Comparison of ENCODE assay signal across 25 mouse cellular contexts in the genomic region with DNA sequence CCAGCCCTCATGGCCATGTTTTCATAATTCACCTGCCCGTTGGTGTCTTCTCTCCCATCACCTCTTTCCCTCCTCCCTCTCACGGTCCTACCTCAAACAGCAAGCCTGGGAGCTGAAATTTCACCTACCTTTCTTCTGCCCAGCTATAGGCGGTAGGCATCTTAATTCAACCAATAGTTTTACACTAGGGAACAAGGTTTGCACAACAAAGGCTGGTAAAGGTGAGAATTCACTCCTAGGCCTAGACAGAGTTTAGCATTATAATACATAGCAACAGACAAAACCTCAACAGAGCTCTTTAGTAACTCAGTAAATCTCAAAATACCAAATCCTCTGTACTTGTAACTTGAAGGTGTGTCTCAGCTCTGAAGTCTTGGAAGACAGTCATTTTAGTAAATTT. TPM values are rescaled to one million over a fixed set of nuclear protein-coding genes. Genes with fewer than 3 reads are reported as not detected.
A peak's percentile ranks its signal among the peaks of the same experiment; 100 is the strongest.
DNase-seq lines count a peak whose midpoint lies in the region; ATAC-seq and TF ChIP-seq lines count a peak whose summit lies in the region.
"Had no signal": no experiment of that assay in that cellular context is flagged by ENCODE, and none has a peak within 500 bp of the region (broad histone marks: within the 10 kb centered on the region; RNA-seq: fewer than 3 reads in every experiment).

No protein-coding gene starts in this region.

- peaks cover 3% of the 10 kb centered on the region; the same call in 1 of the 2 replicates for H3K27me3 ChIP-seq in E14TG2a.4 (ENCODE audit: insufficient read depth, low read length)
- no peaks in the 10 kb centered on the region for H3K27me3 ChIP-seq in ES-Bruce4 (ENCODE audit: control insufficient read depth, insufficient read depth, low read length, poor library complexity, severe bottlenecking)
- no peaks in the 10 kb centered on the region for H3K27me3 ChIP-seq in lung, postnatal 0 days (replicated peaks; ENCODE audit: insufficient read depth, low read length)
- H3K27me3 ChIP-seq in midbrain, embryonic 13.5 days, result no peaks in the 10 kb centered on the region
- H3K27me3 ChIP-seq: embryonic facial prominence, embryonic 13.5 days; embryonic facial prominence, embryonic 15.5 days; forebrain, embryonic 12.5 days; Patski had no signal

- TF ChIP-seq POLR2A in ES-Bruce4 (IDR thresholded peaks at IDR 0.05; ENCODE audit: insufficient read depth, low read length), result no peak

- H3K27ac ChIP-seq in ES-Bruce4 (ENCODE audit: insufficient read depth, low read length), result peak overlapping the region; percentile 55
- no peak overlapping the region for H3K27ac ChIP-seq in lung, postnatal 0 days (ENCODE audit: low read length)
- no peak overlapping the region for H3K27ac ChIP-seq in midbrain, embryonic 13.5 days
- H3K27ac ChIP-seq: embryonic facial prominence, embryonic 13.5 days; embryonic facial prominence, embryonic 15.5 days; forebrain, embryonic 10.5 days; forebrain, embryonic 12.5 days had no signal

- H3K9me3 ChIP-seq in E14TG2a.4 (ENCODE audit: low read length) (no peaks in the 10 kb centered on the region), ES-Bruce4 (replicated peaks; ENCODE audit: control insufficient read depth, insufficient read depth, low read length, poor library complexity, severe bottlenecking) (peaks cover 4% of the 10 kb centered on the region; the same call in 1 of the 2 replicates)
- no peaks in the 10 kb centered on the region for H3K9me3 ChIP-seq in lung, postnatal 0 days (ENCODE audit: low read length)
- H3K9me3 ChIP-seq in midbrain, embryonic 13.5 days, result no peaks in the 10 kb centered on the region
- H3K9me3 ChIP-seq: embryonic facial prominence, embryonic 13.5 days; embryonic facial prominence, embryonic 15.5 days; forebrain, embryonic 10.5 days; forebrain, embryonic 12.5 days; G1E had no signal

- no peak overlapping the region for H3K9ac ChIP-seq in ES-Bruce4 (ENCODE audit: low read depth, poor library complexity, severe bottlenecking)
- no peak overlapping the region for H3K9ac ChIP-seq in lung, postnatal 0 days (replicated peaks; ENCODE audit: low read depth)
- no peak overlapping the region for H3K9ac ChIP-seq in midbrain, embryonic 13.5 days (replicated peaks)
- H3K9ac ChIP-seq: embryonic facial prominence, embryonic 13.5 days; embryonic facial prominence, embryonic 15.5 days; forebrain, embryonic 12.5 days had no signal

- H3K4me1 ChIP-seq in E14TG2a.4 (replicated peaks; ENCODE audit: low read depth, low read length) (peaks cover 46% of the 10 kb centered on the region), ES-Bruce4 (ENCODE audit: control insufficient read depth, insufficient read depth, low read length) (peaks cover 1% of the 10 kb centered on the region)
- H3K4me1 ChIP-seq in lung, postnatal 0 days (ENCODE audit: insufficient read depth, low read depth, low read length), result no peaks in the 10 kb centered on the region
- no peaks in the 10 kb centered on the region for H3K4me1 ChIP-seq in midbrain, embryonic 13.5 days (replicated peaks)
- H3K4me1 ChIP-seq: embryonic facial prominence, embryonic 13.5 days; embryonic facial prominence, embryonic 15.5 days; forebrain, embryonic 12.5 days had no signal

- no peak overlapping the region for H3K4me2 ChIP-seq in lung, postnatal 0 days (replicated peaks; ENCODE audit: low read depth, low read length)
- no peak overlapping the region for H3K4me2 ChIP-seq in midbrain, embryonic 13.5 days (replicated peaks)
- H3K4me2 ChIP-seq: embryonic facial prominence, embryonic 13.5 days; embryonic facial prominence, embryonic 15.5 days; forebrain, embryonic 12.5 days had no signal

- 0 out of 2 replicates have a peak overlapping the region, but pooled peaks have one; percentile 0 for H3K4me3 ChIP-seq in E14TG2a.4 (replicated peaks; ENCODE audit: low read length)
- H3K4me3 ChIP-seq in ES-Bruce4 (ENCODE audit: low read depth, low read length), result no peak overlapping the region
- no peak overlapping the region for H3K4me3 ChIP-seq in lung, postnatal 0 days (ENCODE audit: low read depth, low read length)
- H3K4me3 ChIP-seq in midbrain, embryonic 13.5 days (replicated peaks), result no peak overlapping the region
- H3K4me3 ChIP-seq: embryonic facial prominence, embryonic 13.5 days; embryonic facial prominence, embryonic 15.5 days; erythroblast, embryonic 14.5 days; forebrain, embryonic 10.5 days; forebrain, embryonic 12.5 days had no signal

- TF ChIP-seq CTCF in E14TG2a.4 (conservative IDR thresholded peaks at IDR 0.05; ENCODE audit: low read length) (no peak), ES-Bruce4 (IDR thresholded peaks at IDR 0.05; ENCODE audit: low read depth, low read length) (no peak)
- no peak for TF ChIP-seq CTCF in lung, postnatal 0 days (IDR thresholded peaks at IDR 0.05)

- peak; percentile 87 for DNase-seq in R1 (ENCODE audit: low read depth, low spot score)
- DNase-seq in lung, postnatal 0 days (ENCODE audit: low spot score), result no peak
- DNase-seq in frontal cortex, postnatal 36 days (ENCODE audit: low spot score in 2 of 2), result no peak
- DNase-seq: adrenal gland, adult 8-10 months; adrenal gland, postnatal 14 days; adrenal gland, postnatal 36 days; cerebellum, adult 11-12 months; cerebellum, adult 8-10 months; cerebellum, adult 9-11 months; cerebellum, postnatal 14 days; cerebellum, postnatal 36 days; embryo, embryonic 11 days had no signal

- 67% methylated on average over 3 of the region's 3 CpGs for WGBS in lung, postnatal 0 days
- 63% methylated on average over 3 of the region's 3 CpGs for WGBS in midbrain, embryonic 13.5 days

- no peaks in the 10 kb centered on the region for H3K36me3 ChIP-seq in E14TG2a.4 (ENCODE audit: insufficient read depth, low read length)
- no peaks in the 10 kb centered on the region for H3K36me3 ChIP-seq in ES-Bruce4 (ENCODE audit: control insufficient read depth, insufficient read depth, low read length, poor library complexity, severe bottlenecking)
- H3K36me3 ChIP-seq in lung, postnatal 0 days (ENCODE audit: insufficient read depth, low read length), result no peaks in the 10 kb centered on the region
- H3K36me3 ChIP-seq in midbrain, embryonic 13.5 days, result no peaks in the 10 kb centered on the region
- H3K36me3 ChIP-seq: embryonic facial prominence, embryonic 13.5 days; embryonic facial prominence, embryonic 15.5 days; forebrain, embryonic 10.5 days; forebrain, embryonic 12.5 days; G1E had no signal

- no peak for ATAC-seq in lung, postnatal 0 days
- no peak for ATAC-seq in midbrain, embryonic 13.5 days
- ATAC-seq: activated CD4-positive, CD25-positive, alpha-beta regulatory T cell, adult 4 months; forebrain, embryonic 14.5 days; forebrain, embryonic 16.5 days; Patski had no signal

- TF ChIP-seq EP300 in ES-Bruce4 (IDR thresholded peaks at IDR 0.05; ENCODE audit: insufficient read depth, low read depth, low read length), result no peak
- TF ChIP-seq EP300 in lung, postnatal 0 days (IDR thresholded peaks at IDR 0.05), result no peak

RNA-seq across cellular contexts. Expression of gene Lamc1, which starts 15.1 kb away (rescaled TPM):
- polyA plus RNA-seq in ES-Bruce4 (2011; ENCODE audit: insufficient read depth, insufficient read length, low read depth, missing spikeins), result 195 and 233 TPM in 2 replicates
- 101 and 106 TPM in 2 replicates for polyA plus RNA-seq in lung, postnatal 0 days (2015; fragmentation: Nextera tagmentation; extraction: Ambion mirVana)
- 11.3 and 14.9 TPM in 2 replicates for polyA plus RNA-seq in midbrain, embryonic 13.5 days (2015; fragmentation: Nextera tagmentation; extraction: Ambion mirVana)
